Mouse (Mus musculus): Measurements from ENCODE around the gene Lsm3. TPM values are rescaled to one million over a fixed set of nuclear protein-coding genes. Genes with fewer than 3 reads are reported as not detected.

The Lsm3 gene
- polyA plus RNA-seq, 1 experiment, result 25.5 TPM

DNA sequence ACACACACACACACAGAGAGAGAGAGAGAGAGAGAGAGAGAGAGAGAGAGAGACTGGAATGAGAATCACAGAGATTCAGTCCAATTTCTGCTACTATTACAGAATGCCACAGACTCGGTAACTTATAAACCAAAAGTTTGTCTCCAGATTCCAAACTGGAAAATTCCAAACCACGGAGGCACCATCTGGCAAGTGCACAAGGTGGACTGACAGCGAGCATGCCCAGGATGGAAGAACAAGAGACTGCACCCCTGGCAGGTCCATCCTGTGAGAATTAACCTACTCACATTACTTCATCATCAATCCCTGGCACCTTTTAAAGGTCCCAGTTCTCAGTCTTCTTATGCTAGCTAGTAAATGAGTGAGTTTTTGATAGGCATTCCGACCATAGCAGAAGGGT, 18.5 kb downstream of the Lsm3 start:
- no peaks in the 10 kb centered on the region for H3K36me3 ChIP-seq (ENCODE audit: control insufficient read depth, insufficient read depth, low read length)
- TF ChIP-seq POLR2A (IDR thresholded peaks at IDR 0.05; ENCODE audit: low read depth, low read length) (no peak), CTCF (conservative IDR thresholded peaks at IDR 0.05; ENCODE audit: insufficient read depth, insufficient read length, low read depth, low read length) (no peak)
- H3K27ac ChIP-seq (ENCODE audit: insufficient read depth, low read depth, low read length), result peak overlapping the region; percentile 83
- H3K4me3 ChIP-seq (ENCODE audit: insufficient read depth, low read depth, low read length), result no peak overlapping the region
- H3K27me3 ChIP-seq (replicated peaks; ENCODE audit: control insufficient read depth, insufficient read depth, low read length), result no peaks in the 10 kb centered on the region
- DNase-seq, result peak; percentile 89
- peaks cover 18% of the 10 kb centered on the region for H3K4me1 ChIP-seq (ENCODE audit: control insufficient read depth, insufficient read depth, low read length)
- WGBS, result 42% methylated on average over 4 of the region's 4 CpGs

DNA sequence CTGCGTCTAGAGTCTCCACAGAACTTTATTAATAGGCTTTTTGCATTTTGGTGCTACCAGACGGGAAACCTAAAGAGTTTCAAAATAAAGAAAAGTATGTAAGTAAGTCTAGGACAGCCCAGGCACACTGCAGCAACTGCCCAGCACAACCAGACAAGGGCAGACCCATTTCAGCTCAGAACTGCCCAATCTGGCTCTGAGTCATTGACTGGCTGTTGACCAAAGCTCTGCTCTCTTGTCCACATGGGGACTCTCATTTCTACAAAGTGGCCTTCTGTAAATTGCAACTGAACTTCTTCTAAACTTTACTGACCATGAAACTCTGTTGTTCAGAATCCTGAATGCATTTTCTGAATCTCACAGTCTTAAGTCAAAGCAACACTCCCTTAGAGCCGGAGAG, 19.5 kb downstream of the Lsm3 start:
- no peak for DNase-seq
- Histone ChIP-seq H3K36me3 (ENCODE audit: control insufficient read depth, insufficient read depth, low read length) (no peaks in the 10 kb centered on the region), H3K4me1 (ENCODE audit: control insufficient read depth, insufficient read depth, low read length) (peaks cover 18% of the 10 kb centered on the region), H3K4me3 (ENCODE audit: insufficient read depth, low read depth, low read length) (no peak overlapping the region), H3K27ac (ENCODE audit: insufficient read depth, low read depth, low read length) (peak overlapping the region; percentile 63), H3K27me3 (replicated peaks; ENCODE audit: control insufficient read depth, insufficient read depth, low read length) (no peaks in the 10 kb centered on the region)
- 84% methylated on average over 3 of the region's 3 CpGs for WGBS
- TF ChIP-seq POLR2A (IDR thresholded peaks at IDR 0.05; ENCODE audit: low read depth, low read length) (no peak), CTCF (conservative IDR thresholded peaks at IDR 0.05; ENCODE audit: insufficient read depth, insufficient read length, low read depth, low read length) (no peak)

DNA sequence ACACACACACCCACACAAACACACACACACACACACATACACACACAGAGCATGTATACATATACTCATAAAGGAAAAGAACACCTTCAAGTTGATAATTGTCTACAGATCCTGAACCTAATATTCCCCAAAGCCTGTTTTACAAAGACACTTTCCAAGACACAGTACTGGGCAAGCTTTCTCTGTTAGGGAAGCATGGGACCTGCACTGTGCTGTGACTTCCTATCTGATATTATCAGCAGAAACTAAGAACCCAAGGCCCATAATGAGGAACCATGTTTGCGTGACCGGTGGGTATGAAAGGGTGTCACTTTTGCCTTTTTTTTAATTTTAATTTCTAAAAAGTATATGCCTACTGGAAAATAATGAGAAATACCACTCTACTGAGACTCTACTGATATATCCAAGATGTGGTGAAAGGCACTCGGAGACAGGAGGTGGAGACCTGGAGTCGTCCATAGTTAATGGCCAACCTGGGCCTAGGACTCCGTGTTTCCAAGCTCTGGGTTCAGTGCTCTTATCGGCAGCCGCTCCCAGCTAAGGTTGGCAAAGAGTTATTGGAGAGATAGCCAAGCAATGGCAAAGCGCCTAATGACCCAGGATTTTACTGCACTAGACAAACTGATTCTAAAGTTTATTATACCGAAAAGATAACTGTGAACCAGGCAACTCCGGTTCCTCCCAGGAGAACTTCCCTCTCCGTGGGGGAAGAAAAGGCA, 20.5 kb downstream of the Lsm3 start:
- Histone ChIP-seq H3K4me1 (ENCODE audit: control insufficient read depth, insufficient read depth, low read length) (peaks cover 18% of the 10 kb centered on the region), H3K27ac (ENCODE audit: insufficient read depth, low read depth, low read length) (peak overlapping the region; percentile 72), H3K36me3 (ENCODE audit: control insufficient read depth, insufficient read depth, low read length) (no peaks in the 10 kb centered on the region), H3K27me3 (replicated peaks; ENCODE audit: control insufficient read depth, insufficient read depth, low read length) (no peaks in the 10 kb centered on the region), H3K4me3 (ENCODE audit: insufficient read depth, low read depth, low read length) (no peak overlapping the region)
- 48% methylated on average over 11 of the region's 11 CpGs for WGBS
- TF ChIP-seq POLR2A (IDR thresholded peaks at IDR 0.05; ENCODE audit: low read depth, low read length) (no peak), CTCF (conservative IDR thresholded peaks at IDR 0.05; ENCODE audit: insufficient read depth, insufficient read length, low read depth, low read length) (no peak)
- peak; percentile 88 for DNase-seq

DNA sequence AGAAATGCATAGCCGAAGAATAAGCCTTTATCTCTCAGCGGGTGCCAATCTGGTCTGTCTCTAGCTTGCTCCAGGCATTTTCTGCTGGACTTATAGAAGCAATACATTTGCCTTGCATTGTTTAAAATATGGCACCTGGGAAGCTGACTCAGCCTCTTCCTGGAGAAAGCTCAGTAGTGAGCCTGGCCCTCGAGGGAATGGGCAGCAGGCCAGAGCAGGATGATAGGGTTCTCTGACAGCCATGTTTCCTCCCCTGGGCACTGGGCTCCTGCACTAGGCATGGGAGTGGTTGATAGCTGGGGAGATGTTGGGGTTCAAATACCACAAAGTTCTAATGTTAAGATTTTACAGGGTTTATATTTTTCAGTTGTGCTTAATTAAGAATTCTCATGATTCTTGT, 25.5 kb downstream of the Lsm3 start:
- 66% methylated on average over 3 of the region's 3 CpGs for WGBS

DNA sequence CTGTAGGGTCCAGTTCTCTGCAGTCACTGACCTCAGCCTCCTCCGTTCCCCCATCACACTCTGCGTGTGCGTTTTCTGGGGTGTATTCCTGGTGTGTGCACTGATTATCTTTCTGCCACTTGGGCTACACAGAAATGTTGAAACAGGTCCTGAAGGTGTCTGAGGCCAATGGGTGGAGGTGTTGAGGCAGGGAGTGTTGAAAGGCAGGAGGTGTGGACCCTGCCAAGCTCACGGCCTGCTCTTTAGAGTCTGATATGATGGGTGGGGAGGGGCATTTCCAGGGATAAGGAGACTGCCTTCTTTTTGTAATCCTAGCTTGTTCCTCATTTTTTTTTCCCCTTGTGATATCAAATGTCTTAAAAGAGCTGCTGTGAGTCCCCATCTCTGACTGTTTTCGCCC, 27.3 kb downstream of the Lsm3 start:
- Histone ChIP-seq H3K27me3 (replicated peaks; ENCODE audit: control insufficient read depth, insufficient read depth, low read length) (no peaks in the 10 kb centered on the region), H3K4me3 (ENCODE audit: insufficient read depth, low read depth, low read length) (no peak overlapping the region), H3K36me3 (ENCODE audit: control insufficient read depth, insufficient read depth, low read length) (no peaks in the 10 kb centered on the region), H3K27ac (ENCODE audit: insufficient read depth, low read depth, low read length) (no peak overlapping the region), H3K4me1 (ENCODE audit: control insufficient read depth, insufficient read depth, low read length) (no peaks in the 10 kb centered on the region)
- 84% methylated on average over 5 of the region's 5 CpGs for WGBS
- TF ChIP-seq POLR2A (IDR thresholded peaks at IDR 0.05; ENCODE audit: low read depth, low read length), result no peak
- TF ChIP-seq CTCF (conservative IDR thresholded peaks at IDR 0.05; ENCODE audit: insufficient read depth, insufficient read length, low read depth, low read length), result no peak
- no peak for DNase-seq

More for the DNA sequence above, 25.5 kb downstream of the Lsm3 start:
- H3K4me3 ChIP-seq (ENCODE audit: insufficient read depth, low read depth, low read length), result no peak overlapping the region
- no peak for DNase-seq
- H3K36me3 ChIP-seq (ENCODE audit: control insufficient read depth, insufficient read depth, low read length), result no peaks in the 10 kb centered on the region
- TF ChIP-seq POLR2A (IDR thresholded peaks at IDR 0.05; ENCODE audit: low read depth, low read length) (no peak), CTCF (conservative IDR thresholded peaks at IDR 0.05; ENCODE audit: insufficient read depth, insufficient read length, low read depth, low read length) (no peak)
- no peak overlapping the region for H3K27ac ChIP-seq (ENCODE audit: insufficient read depth, low read depth, low read length)
- H3K27me3 ChIP-seq (replicated peaks; ENCODE audit: control insufficient read depth, insufficient read depth, low read length), result no peaks in the 10 kb centered on the region
- H3K4me1 ChIP-seq (ENCODE audit: control insufficient read depth, insufficient read depth, low read length), result no peaks in the 10 kb centered on the region; the same call in 1 of the 2 replicates

DNA sequence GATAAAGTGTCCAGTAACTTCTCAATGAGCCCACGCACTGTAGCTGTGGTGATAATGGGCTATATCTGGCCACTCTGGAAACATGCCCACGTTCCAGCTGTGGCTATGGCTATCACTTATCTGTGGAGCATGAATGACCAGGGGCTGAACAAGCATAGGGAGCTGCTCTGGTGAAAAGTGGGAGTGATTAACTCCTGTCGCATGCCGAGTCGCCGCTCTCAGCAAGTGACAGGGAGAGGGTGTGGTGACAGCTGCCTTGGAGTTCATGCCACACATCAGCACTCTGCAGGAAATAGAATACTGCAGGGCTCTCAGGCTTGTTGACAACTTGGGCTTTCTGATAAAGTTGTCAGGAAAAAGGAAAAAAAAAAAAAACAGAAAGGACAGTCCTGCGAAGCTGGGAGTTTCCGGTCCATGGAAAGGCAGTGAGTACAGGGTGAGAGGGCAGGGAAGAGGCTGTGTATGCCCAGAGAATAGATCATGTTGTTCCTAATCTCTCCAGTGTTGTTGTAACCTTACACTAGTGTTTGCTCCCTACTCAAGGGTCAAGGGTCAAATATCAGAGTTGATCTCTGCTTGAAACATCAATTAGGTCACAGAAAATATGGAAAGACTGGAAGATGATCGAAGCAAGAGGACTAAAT, 30.6 kb downstream of the Lsm3 start:
- 30% methylated on average over 9 of the region's 9 CpGs for WGBS

DNA sequence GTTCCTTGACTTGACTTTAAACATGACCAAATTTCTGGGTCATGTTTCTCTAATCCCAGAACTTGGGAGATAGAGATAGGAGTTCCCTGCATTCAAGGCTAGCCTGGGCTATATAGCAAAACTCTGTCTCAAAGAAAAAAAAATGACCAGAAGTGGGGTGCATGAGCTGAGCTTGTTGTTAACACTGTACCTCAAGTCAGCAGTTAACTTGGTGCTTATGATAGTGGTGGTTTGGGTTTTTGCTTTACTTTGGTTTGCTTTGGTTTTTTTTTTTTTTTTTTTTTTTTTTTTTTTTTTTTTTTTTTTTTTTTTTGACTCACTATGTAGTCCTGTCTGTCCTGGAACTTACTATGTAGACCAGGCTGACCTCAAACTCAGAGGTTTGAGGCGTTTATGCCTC, 31.6 kb downstream of the Lsm3 start:
- TF ChIP-seq POLR2A (IDR thresholded peaks at IDR 0.05; ENCODE audit: low read depth, low read length) (no peak), CTCF (conservative IDR thresholded peaks at IDR 0.05; ENCODE audit: insufficient read depth, insufficient read length, low read depth, low read length) (no peak)
- Histone ChIP-seq H3K4me1 (ENCODE audit: control insufficient read depth, insufficient read depth, low read length) (no peaks in the 10 kb centered on the region), H3K27me3 (replicated peaks; ENCODE audit: control insufficient read depth, insufficient read depth, low read length) (no peaks in the 10 kb centered on the region), H3K4me3 (ENCODE audit: insufficient read depth, low read depth, low read length) (no peak overlapping the region), H3K27ac (ENCODE audit: insufficient read depth, low read depth, low read length) (no peak overlapping the region), H3K36me3 (ENCODE audit: control insufficient read depth, insufficient read depth, low read length) (no peaks in the 10 kb centered on the region)
- WGBS, result 59% methylated on average over 1 of the region's 1 CpGs
- no peak for DNase-seq

More for the DNA sequence above, 30.6 kb downstream of the Lsm3 start:
- Histone ChIP-seq H3K36me3 (ENCODE audit: control insufficient read depth, insufficient read depth, low read length) (no peaks in the 10 kb centered on the region), H3K4me3 (ENCODE audit: insufficient read depth, low read depth, low read length) (no peak overlapping the region), H3K27ac (ENCODE audit: insufficient read depth, low read depth, low read length) (no peak overlapping the region; the same call in 1 of the 2 replicates), H3K4me1 (ENCODE audit: control insufficient read depth, insufficient read depth, low read length) (no peaks in the 10 kb centered on the region), H3K27me3 (replicated peaks; ENCODE audit: control insufficient read depth, insufficient read depth, low read length) (no peaks in the 10 kb centered on the region)
- no peak for DNase-seq
- TF ChIP-seq POLR2A (IDR thresholded peaks at IDR 0.05; ENCODE audit: low read depth, low read length) (no peak), CTCF (conservative IDR thresholded peaks at IDR 0.05; ENCODE audit: insufficient read depth, insufficient read length, low read depth, low read length) (no peak)
